Mouse (Mus musculus): ENCODE measurements around the gene Dcun1d2. TPM values are rescaled to one million over a fixed set of nuclear protein-coding genes. Genes with fewer than 3 reads are reported as not detected.
"Not testable (repeated sequence)": the region's sequence is repeated elsewhere in the genome, so short reads cannot be mapped to it uniquely, and the experiment has no call there.

The Dcun1d2 gene
- 33.5 and 34.3 TPM in 2 replicates for polyA plus RNA-seq (2015; fragmentation: Nextera tagmentation; extraction: Ambion mirVana)

GRCm38 (mm10) chr8:13287692-13288623 lies at the start of gene Dcun1d2, which contains the start of gene Tmco3:
Gene Dcun1d2, minus strand, starts transcription at chr8:13288131.
Gene Tmco3, plus strand, starts transcription at chr8:13288190.
- Histone ChIP-seq H3K36me3 (peaks cover 22% of the 10 kb centered on the region), H3K27ac (replicated peaks) (peak within 1 kb of the TSS; percentile 85), H3K9ac (peak within 1 kb of the TSS; percentile 88), H3K4me2 (peak within 1 kb of the TSS; percentile 96), H3K9me3 (no peaks in the 10 kb centered on the region), H3K4me1 (replicated peaks) (peaks cover 35% of the 10 kb centered on the region), H3K27me3 (no peaks in the 10 kb centered on the region), H3K4me3 (peak within 1 kb of the TSS; percentile 83)
- peak; percentile 97 for ATAC-seq (ENCODE audit: low read depth)
- WGBS, result under 1% methylated on average over 79 of the region's 79 CpGs

- 77% methylated on average over 3 of the region's 3 CpGs for WGBS
- peaks cover 25% of the 10 kb centered on the region for H3K36me3 ChIP-seq
- peak overlapping the region; percentile 87; the same call in 1 of the 2 replicates for H3K4me3 ChIP-seq
- no peaks in the 10 kb centered on the region for H3K9me3 ChIP-seq
- peak; percentile 1; the same call in 1 of the 2 replicates for ATAC-seq (ENCODE audit: low read depth)
- no peaks in the 10 kb centered on the region for H3K27me3 ChIP-seq
- H3K9ac ChIP-seq, result peak overlapping the region; percentile 96; the same call in 1 of the 2 replicates
- peak overlapping the region; percentile 91 for H3K4me2 ChIP-seq
- H3K4me1 ChIP-seq (replicated peaks), result peaks cover 28% of the 10 kb centered on the region
- H3K27ac ChIP-seq (replicated peaks), result no peak overlapping the region; the same call in 1 of the 2 replicates
Measured at GRCm38 (mm10) chr8:13337678-13338077, 49.7 kb upstream of the Dcun1d2 start.

GRCm38 (mm10) chr8:13337245-13337644 lies 49.3 kb upstream of the Dcun1d2 start:
- not testable (repeated sequence) for ATAC-seq (ENCODE audit: low read depth); H3K4me2 ChIP-seq; H3K4me3 ChIP-seq; H3K27me3 ChIP-seq; H3K27ac ChIP-seq (replicated peaks); H3K9me3 ChIP-seq; H3K9ac ChIP-seq
- Histone ChIP-seq H3K4me1 (replicated peaks) (peaks cover 28% of the 10 kb centered on the region), H3K36me3 (peaks cover 21% of the 10 kb centered on the region)
- 93% methylated on average over 6 of the region's 6 CpGs for WGBS

- H3K27me3 ChIP-seq, result no peaks in the 10 kb centered on the region
- no peak overlapping the region for H3K4me2 ChIP-seq
- H3K36me3 ChIP-seq, result no peaks in the 10 kb centered on the region
- H3K4me1 ChIP-seq (replicated peaks), result peaks cover 8% of the 10 kb centered on the region
- H3K9ac ChIP-seq, result no peak overlapping the region
- H3K9me3 ChIP-seq, result no peaks in the 10 kb centered on the region
- no peak overlapping the region for H3K4me3 ChIP-seq
- no peak overlapping the region for H3K27ac ChIP-seq (replicated peaks)
- no peak for ATAC-seq (ENCODE audit: low read depth)
- WGBS, result 29% methylated on average over 1 of the region's 1 CpGs
Measured at GRCm38 (mm10) chr8:13334671-13335070, 46.7 kb upstream of the Dcun1d2 start.

- no peaks in the 10 kb centered on the region for H3K27me3 ChIP-seq
- H3K27ac ChIP-seq (replicated peaks), result no peak overlapping the region
- 32% methylated on average over 5 of the region's 5 CpGs for WGBS
- ATAC-seq (ENCODE audit: low read depth), result no peak
- no peak overlapping the region for H3K4me3 ChIP-seq
- H3K9ac ChIP-seq, result no peak overlapping the region
- H3K4me1 ChIP-seq (replicated peaks), result peaks cover 8% of the 10 kb centered on the region
- peaks cover 12% of the 10 kb centered on the region for H3K36me3 ChIP-seq
- H3K9me3 ChIP-seq, result no peaks in the 10 kb centered on the region
- H3K4me2 ChIP-seq, result no peak overlapping the region
Measured at GRCm38 (mm10) chr8:13326598-13326997, 38.7 kb upstream of the Dcun1d2 start.

- no peaks in the 10 kb centered on the region for H3K4me1 ChIP-seq (replicated peaks)
- no peak overlapping the region for H3K27ac ChIP-seq (replicated peaks)
- H3K4me2 ChIP-seq, result no peak overlapping the region
- 91% methylated on average over 10 of the region's 10 CpGs for WGBS
- no peak overlapping the region for H3K4me3 ChIP-seq
- H3K36me3 ChIP-seq, result peaks cover 77% of the 10 kb centered on the region
- H3K27me3 ChIP-seq, result no peaks in the 10 kb centered on the region
- H3K9me3 ChIP-seq, result no peaks in the 10 kb centered on the region
- no peak for ATAC-seq (ENCODE audit: low read depth)
- H3K9ac ChIP-seq, result no peak overlapping the region
Measured at GRCm38 (mm10) chr8:13316671-13317070, 28.7 kb upstream of the Dcun1d2 start.

GRCm38 (mm10) chr8:13314922-13315321 lies 27.0 kb upstream of the Dcun1d2 start:
- no peak overlapping the region for H3K4me3 ChIP-seq
- 86% methylated on average over 3 of the region's 3 CpGs for WGBS
- H3K27ac ChIP-seq (replicated peaks), result no peak overlapping the region
- H3K36me3 ChIP-seq, result peaks cover 82% of the 10 kb centered on the region
- no peak for ATAC-seq (ENCODE audit: low read depth)
- no peaks in the 10 kb centered on the region for H3K4me1 ChIP-seq (replicated peaks)
- H3K9ac ChIP-seq, result no peak overlapping the region
- H3K27me3 ChIP-seq, result no peaks in the 10 kb centered on the region
- no peak overlapping the region for H3K4me2 ChIP-seq
- H3K9me3 ChIP-seq, result no peaks in the 10 kb centered on the region

GRCm38 (mm10) chr8:13306916-13307315 lies 19.0 kb upstream of the Dcun1d2 start:
- Histone ChIP-seq H3K36me3 (peaks cover 89% of the 10 kb centered on the region), H3K4me2 (no peak overlapping the region), H3K27ac (replicated peaks) (no peak overlapping the region), H3K4me1 (replicated peaks) (no peaks in the 10 kb centered on the region), H3K4me3 (no peak overlapping the region), H3K9me3 (no peaks in the 10 kb centered on the region; the same call in 1 of the 2 replicates), H3K27me3 (no peaks in the 10 kb centered on the region), H3K9ac (no peak overlapping the region)
- ATAC-seq (ENCODE audit: low read depth), result no peak
- WGBS, result 83% methylated on average over 9 of the region's 9 CpGs

GRCm38 (mm10) chr8:13306309-13306909 lies 18.5 kb upstream of the Dcun1d2 start:
- H3K4me3 ChIP-seq, result no peak overlapping the region
- no peaks in the 10 kb centered on the region for H3K4me1 ChIP-seq (replicated peaks)
- no peak overlapping the region for H3K9ac ChIP-seq
- WGBS, result 89% methylated on average over 7 of the region's 7 CpGs
- H3K27ac ChIP-seq (replicated peaks), result no peak overlapping the region
- H3K9me3 ChIP-seq, result no peaks in the 10 kb centered on the region; the same call in 1 of the 2 replicates
- H3K36me3 ChIP-seq, result peaks cover 90% of the 10 kb centered on the region
- H3K27me3 ChIP-seq, result no peaks in the 10 kb centered on the region
- no peak for ATAC-seq (ENCODE audit: low read depth)
- no peak overlapping the region for H3K4me2 ChIP-seq

- ATAC-seq (ENCODE audit: low read depth), result no peak
- Histone ChIP-seq H3K27ac (replicated peaks) (no peak overlapping the region), H3K4me2 (no peak overlapping the region), H3K9ac (no peak overlapping the region), H3K36me3 (peaks cover 90% of the 10 kb centered on the region), H3K4me3 (no peak overlapping the region), H3K9me3 (no peaks in the 10 kb centered on the region; the same call in 1 of the 2 replicates), H3K4me1 (replicated peaks) (no peaks in the 10 kb centered on the region), H3K27me3 (no peaks in the 10 kb centered on the region)
- WGBS, result 97% methylated on average over 4 of the region's 4 CpGs
Measured at GRCm38 (mm10) chr8:13305884-13306283, 18.0 kb upstream of the Dcun1d2 start.

- H3K4me3 ChIP-seq, result no peak overlapping the region
- no peaks in the 10 kb centered on the region for H3K27me3 ChIP-seq
- no peak overlapping the region for H3K4me2 ChIP-seq
- no peak overlapping the region for H3K9ac ChIP-seq
- H3K36me3 ChIP-seq, result peaks cover 90% of the 10 kb centered on the region
- no peaks in the 10 kb centered on the region for H3K4me1 ChIP-seq (replicated peaks)
- no peaks in the 10 kb centered on the region; the same call in 1 of the 2 replicates for H3K9me3 ChIP-seq
- WGBS, result 95% methylated on average over 6 of the region's 6 CpGs
- H3K27ac ChIP-seq (replicated peaks), result no peak overlapping the region
- no peak for ATAC-seq (ENCODE audit: low read depth)
Measured at GRCm38 (mm10) chr8:13305459-13305858, 17.5 kb upstream of the Dcun1d2 start.

- 96% methylated on average over 7 of the region's 7 CpGs for WGBS
- H3K4me1 ChIP-seq (replicated peaks), result no peaks in the 10 kb centered on the region
- H3K36me3 ChIP-seq, result peaks cover 96% of the 10 kb centered on the region
- H3K27me3 ChIP-seq, result no peaks in the 10 kb centered on the region
- peaks cover 5% of the 10 kb centered on the region; the same call in 1 of the 2 replicates for H3K9me3 ChIP-seq
- H3K4me2 ChIP-seq, result no peak overlapping the region
- no peak overlapping the region for H3K27ac ChIP-seq (replicated peaks)
- H3K9ac ChIP-seq, result no peak overlapping the region
- no peak overlapping the region for H3K4me3 ChIP-seq
- ATAC-seq (ENCODE audit: low read depth), result no peak
Measured at GRCm38 (mm10) chr8:13301036-13301435, 13.1 kb upstream of the Dcun1d2 start.

Measured in neural tube, embryonic 13.5 days (tissue).